Mouse (Mus musculus): ENCODE data around the gene Dgkz. TPM values are rescaled to one million over a fixed set of nuclear protein-coding genes. Genes with fewer than 3 reads are reported as not detected.

Gene Dgkz
- 150 and 163 TPM in 2 replicates for total RNA-seq (2014; rRNA removed)
- 40.7 and 41.2 TPM in 2 replicates for polyA plus RNA-seq (2015; fragmentation: Nextera tagmentation; extraction: Ambion mirVana)

DNA sequence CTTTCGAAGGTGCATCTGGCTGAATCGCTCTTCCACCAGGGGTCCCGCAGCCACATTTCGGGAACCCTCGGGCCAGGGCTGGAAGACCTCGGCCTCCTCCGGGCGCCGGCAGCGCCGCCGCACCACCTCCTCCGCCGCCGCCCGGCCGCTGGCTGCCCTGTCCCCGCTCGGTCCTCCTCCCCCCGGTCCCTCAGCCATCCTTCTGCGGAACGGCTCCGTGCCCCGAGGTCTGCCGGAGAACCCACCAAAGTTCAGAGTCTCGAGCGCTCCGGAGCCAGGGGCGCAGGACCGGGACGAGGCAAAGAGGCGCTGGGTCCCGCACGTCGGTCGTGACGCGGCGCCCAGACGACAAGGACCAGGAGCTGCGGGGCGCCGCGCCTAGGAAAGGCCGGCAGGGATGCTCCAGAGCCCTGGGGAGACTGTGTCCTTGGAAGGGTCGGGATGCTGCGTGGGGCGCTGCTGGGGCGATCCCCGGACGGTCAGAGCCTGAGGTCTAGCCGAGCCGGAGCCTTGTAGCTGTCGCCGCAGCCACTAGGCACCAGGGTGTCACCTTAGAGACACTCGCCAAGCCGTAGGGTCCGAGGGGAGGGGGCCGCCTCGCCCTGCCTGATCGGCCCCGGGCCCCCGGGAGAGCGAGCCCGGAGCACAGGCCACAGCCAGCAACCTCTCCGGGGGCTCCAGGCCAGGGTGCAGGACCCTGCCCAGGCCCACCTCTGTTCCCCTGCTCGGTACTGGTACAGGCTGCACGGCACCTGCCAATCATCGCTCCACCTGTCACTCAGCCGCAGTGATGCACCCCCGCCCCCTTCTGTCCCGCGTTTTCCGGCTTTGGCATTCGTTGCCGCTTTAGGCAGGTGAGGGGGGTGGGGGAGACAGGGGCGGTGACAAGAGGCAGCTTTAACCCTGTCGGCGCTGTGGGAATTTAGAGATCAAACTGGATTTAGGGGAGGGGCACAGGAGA lies at the start of gene Dgkz:
Dgkz (minus strand) TSS at position 284 of the 961 bp plus-strand sequence.
- no peak within 1 kb of the TSS for H3K27ac ChIP-seq
- 2% methylated on average over 79 of the region's 79 CpGs for WGBS
- no peaks in the 10 kb centered on the region for H3K27me3 ChIP-seq (ENCODE audit: insufficient read depth, low read length)
- peaks cover 19% of the 10 kb centered on the region for H3K4me1 ChIP-seq (ENCODE audit: insufficient read depth, low read length)
- H3K36me3 ChIP-seq (ENCODE audit: insufficient read depth, low read length), result no peaks in the 10 kb centered on the region
- DNase-seq (ENCODE audit: low spot score), result peak; percentile 47
- H3K4me2 ChIP-seq (ENCODE audit: low read depth, low read length), result peak within 1 kb of the TSS; percentile 55
- H3K9ac ChIP-seq (replicated peaks; ENCODE audit: low read length), result peak within 1 kb of the TSS; percentile 49
- no peak for TF ChIP-seq CTCF (IDR thresholded peaks at IDR 0.05; ENCODE audit: low read depth)
- no peaks in the 10 kb centered on the region for H3K9me3 ChIP-seq (ENCODE audit: low read length)
- H3K4me3 ChIP-seq (ENCODE audit: low read length), result peak within 1 kb of the TSS; percentile 35
- peak; percentile 56 for ATAC-seq

DNA sequence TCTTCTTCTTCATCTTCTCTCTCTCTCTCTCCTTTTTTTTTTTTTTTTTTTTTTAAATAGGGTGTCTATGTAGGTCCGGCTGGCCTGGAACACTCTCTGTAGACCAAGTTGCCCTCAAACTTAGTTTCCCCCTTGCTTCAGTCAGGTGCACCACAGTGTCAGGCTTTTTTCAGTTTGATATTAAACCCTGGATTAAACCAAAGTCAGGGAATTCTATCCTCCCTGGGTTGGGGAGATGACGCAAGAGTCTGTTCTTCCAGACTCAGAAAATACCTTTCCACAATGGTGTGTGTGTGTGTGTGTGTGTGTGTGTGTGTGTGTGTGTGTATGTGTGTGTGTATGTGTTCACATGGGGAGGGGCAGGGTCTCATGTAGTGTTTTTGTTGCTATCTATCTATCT lies 49.5 kb upstream of the Dgkz start:
- Histone ChIP-seq H3K36me3 (ENCODE audit: insufficient read depth, low read length) (no peaks in the 10 kb centered on the region), H3K27ac (no peak overlapping the region), H3K9me3 (ENCODE audit: low read length) (no peaks in the 10 kb centered on the region), H3K4me2 (ENCODE audit: low read depth, low read length) (no peak overlapping the region), H3K27me3 (ENCODE audit: insufficient read depth, low read length) (no peaks in the 10 kb centered on the region), H3K4me3 (ENCODE audit: low read length) (no peak overlapping the region), H3K4me1 (ENCODE audit: insufficient read depth, low read length) (peaks cover 7% of the 10 kb centered on the region; the same call in 1 of the 2 replicates), H3K9ac (replicated peaks; ENCODE audit: low read length) (no peak overlapping the region)
- no peak for TF ChIP-seq CTCF (IDR thresholded peaks at IDR 0.05; ENCODE audit: low read depth)
- DNase-seq (ENCODE audit: low spot score) (no peak), ATAC-seq (no peak)
- WGBS, result 91% methylated on average over 2 of the region's 2 CpGs

DNA sequence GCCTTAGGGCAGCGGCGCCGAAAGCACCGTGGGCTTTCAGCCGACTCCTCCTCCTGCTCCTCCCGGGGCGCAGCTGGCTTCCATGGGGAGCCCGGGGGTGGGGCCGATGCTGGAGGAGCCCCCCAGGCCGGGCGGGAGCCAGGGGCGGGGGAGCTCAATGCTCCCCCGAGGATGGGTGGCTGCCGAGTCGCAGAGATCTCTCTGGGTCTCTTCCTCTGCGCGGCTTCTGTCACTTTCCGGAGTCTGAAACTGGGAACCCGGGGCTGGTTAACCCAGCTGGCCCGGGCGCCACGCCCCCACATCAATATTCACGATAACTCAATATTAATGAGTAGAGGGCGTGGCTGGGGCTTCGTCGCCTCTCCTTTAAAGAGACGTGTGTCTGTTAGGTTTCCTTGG lies 48.6 kb upstream of the Dgkz start, which contains the start of gene Creb3l1:
Creb3l1 (minus strand) TSS at position 229 of the 399 bp plus-strand sequence.
- ATAC-seq (peak; percentile 75), DNase-seq (ENCODE audit: low spot score) (peak; percentile 79)
- TF ChIP-seq CTCF (IDR thresholded peaks at IDR 0.05; ENCODE audit: low read depth), result no peak
- H3K9me3 ChIP-seq (ENCODE audit: low read length), result no peaks in the 10 kb centered on the region
- peak within 1 kb of the TSS; percentile 57 for H3K9ac ChIP-seq (replicated peaks; ENCODE audit: low read length)
- WGBS, result under 1% methylated on average over 20 of the region's 27 CpGs
- H3K36me3 ChIP-seq (ENCODE audit: insufficient read depth, low read length), result no peaks in the 10 kb centered on the region
- no peaks in the 10 kb centered on the region for H3K27me3 ChIP-seq (ENCODE audit: insufficient read depth, low read length)
- peaks cover 7% of the 10 kb centered on the region; the same call in 1 of the 2 replicates for H3K4me1 ChIP-seq (ENCODE audit: insufficient read depth, low read length)
- peak within 1 kb of the TSS; percentile 89 for H3K4me2 ChIP-seq (ENCODE audit: low read depth, low read length)
- peak within 1 kb of the TSS; percentile 29; the same call in 1 of the 2 replicates for H3K27ac ChIP-seq
- peak within 1 kb of the TSS; percentile 66 for H3K4me3 ChIP-seq (ENCODE audit: low read length)

GRCm38 (mm10) chr2:92023362-92024273 lies 48.0 kb upstream of the Dgkz start:
- Histone ChIP-seq H3K9ac (replicated peaks; ENCODE audit: low read length) (peak overlapping the region; percentile 57), H3K9me3 (ENCODE audit: low read length) (no peaks in the 10 kb centered on the region), H3K36me3 (ENCODE audit: insufficient read depth, low read length) (no peaks in the 10 kb centered on the region), H3K4me1 (ENCODE audit: insufficient read depth, low read length) (peaks cover 7% of the 10 kb centered on the region; the same call in 1 of the 2 replicates), H3K27ac (peak overlapping the region; percentile 29; the same call in 1 of the 2 replicates), H3K27me3 (ENCODE audit: insufficient read depth, low read length) (no peaks in the 10 kb centered on the region), H3K4me2 (ENCODE audit: low read depth, low read length) (peak overlapping the region; percentile 89), H3K4me3 (ENCODE audit: low read length) (peak overlapping the region; percentile 66)
- ATAC-seq (peak; percentile 58), DNase-seq (ENCODE audit: low spot score) (peak; percentile 62)
- WGBS, result 5% methylated on average over 39 of the region's 56 CpGs
- peak; percentile 59 for TF ChIP-seq CTCF (IDR thresholded peaks at IDR 0.05; ENCODE audit: low read depth)

DNA sequence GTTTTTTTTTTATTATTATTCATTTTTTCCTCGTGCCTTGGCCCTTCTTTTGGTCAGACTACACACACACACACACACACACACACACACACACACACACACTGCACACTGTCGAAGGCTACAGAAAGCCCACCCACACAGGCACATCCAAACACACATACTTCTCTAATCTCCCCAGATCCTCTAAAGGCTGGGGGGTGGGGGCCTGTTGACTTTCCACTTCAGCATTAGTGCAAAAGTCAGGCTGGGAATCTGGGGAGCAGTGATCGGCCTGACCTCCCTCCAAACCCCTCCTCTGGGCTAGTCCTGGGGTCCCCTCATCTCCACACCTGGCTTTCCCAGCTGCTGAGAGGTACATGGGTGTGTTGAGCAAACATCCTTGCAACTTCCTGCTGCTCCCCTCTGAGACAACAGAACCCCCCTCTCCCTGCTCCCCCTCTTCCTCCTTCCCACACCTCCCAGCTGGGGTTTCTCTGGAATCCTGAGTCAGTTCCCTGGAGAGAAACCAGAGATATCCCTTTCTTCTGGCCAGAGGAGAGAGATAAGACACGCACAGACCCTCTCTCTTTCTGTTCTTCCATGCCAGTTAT lies 45.1 kb upstream of the Dgkz start:
- no peak overlapping the region for H3K9ac ChIP-seq (replicated peaks; ENCODE audit: low read length)
- H3K4me1 ChIP-seq (ENCODE audit: insufficient read depth, low read length), result peaks cover 7% of the 10 kb centered on the region; the same call in 1 of the 2 replicates
- no peaks in the 10 kb centered on the region for H3K27me3 ChIP-seq (ENCODE audit: insufficient read depth, low read length)
- WGBS, result 62% methylated on average over 4 of the region's 4 CpGs
- TF ChIP-seq CTCF (IDR thresholded peaks at IDR 0.05; ENCODE audit: low read depth), result no peak
- no peak overlapping the region for H3K4me3 ChIP-seq (ENCODE audit: low read length)
- H3K36me3 ChIP-seq (ENCODE audit: insufficient read depth, low read length), result no peaks in the 10 kb centered on the region
- DNase-seq (ENCODE audit: low spot score) (no peak), ATAC-seq (no peak)
- no peaks in the 10 kb centered on the region for H3K9me3 ChIP-seq (ENCODE audit: low read length)
- no peak overlapping the region for H3K4me2 ChIP-seq (ENCODE audit: low read depth, low read length)
- no peak overlapping the region for H3K27ac ChIP-seq

DNA sequence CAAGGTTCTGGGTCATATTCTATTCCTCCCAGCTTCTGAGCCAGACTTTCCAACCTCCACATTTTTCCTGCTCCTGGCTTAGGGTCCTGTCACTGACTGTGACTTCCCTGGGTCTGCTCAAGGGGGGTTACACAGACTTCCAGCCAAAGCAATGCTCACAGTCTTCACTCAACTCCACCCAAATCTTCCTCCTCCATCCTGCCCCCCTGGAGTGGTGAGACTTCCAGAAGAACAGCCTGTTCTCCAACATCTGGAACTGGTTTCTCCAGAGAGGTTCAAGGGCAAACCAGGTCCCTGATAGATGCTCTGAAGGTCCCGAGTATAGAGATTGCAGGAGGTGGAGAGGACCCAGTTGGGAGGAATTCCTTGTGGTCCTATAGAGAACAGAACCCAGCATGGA lies 41.8 kb upstream of the Dgkz start:
- ATAC-seq (0 out of 2 replicates have a peak, but pooled peaks have one; percentile 12), DNase-seq (ENCODE audit: low spot score) (no peak)
- H3K4me3 ChIP-seq (ENCODE audit: low read length), result no peak overlapping the region
- H3K4me1 ChIP-seq (ENCODE audit: insufficient read depth, low read length), result no peaks in the 10 kb centered on the region; the same call in 1 of the 2 replicates
- H3K9ac ChIP-seq (replicated peaks; ENCODE audit: low read length), result no peak overlapping the region
- no peaks in the 10 kb centered on the region for H3K36me3 ChIP-seq (ENCODE audit: insufficient read depth, low read length)
- H3K27ac ChIP-seq, result no peak overlapping the region; the same call in 1 of the 2 replicates
- no peaks in the 10 kb centered on the region for H3K9me3 ChIP-seq (ENCODE audit: low read length)
- TF ChIP-seq CTCF (IDR thresholded peaks at IDR 0.05; ENCODE audit: low read depth), result no peak
- no peak overlapping the region for H3K4me2 ChIP-seq (ENCODE audit: low read depth, low read length)
- WGBS, result 87% methylated on average over 1 of the region's 1 CpGs
- no peaks in the 10 kb centered on the region for H3K27me3 ChIP-seq (ENCODE audit: insufficient read depth, low read length)
